Mouse (Mus musculus): ENCODE data around the gene Gpr1.

- TF ChIP-seq CTCF (conservative IDR thresholded peaks at IDR 0.05; ENCODE audit: low read length), result no peak
- no peak for TF ChIP-seq POU5F1 (IDR thresholded peaks at IDR 0.05; ENCODE audit: borderline replicate concordance, low read length)
Observed at GRCm38 (mm10) chr1:63249261-63249660, 34.9 kb upstream of the Gpr1 start.

Data from E14TG2a.4 (cell line).